Mouse (Mus musculus): ENCODE data around the gene Hddc3.
"Not testable (repeated sequence)": the region's sequence is repeated elsewhere in the genome, so short reads cannot be mapped to it uniquely, and the experiment has no call there.

The Hddc3 gene

DNA sequence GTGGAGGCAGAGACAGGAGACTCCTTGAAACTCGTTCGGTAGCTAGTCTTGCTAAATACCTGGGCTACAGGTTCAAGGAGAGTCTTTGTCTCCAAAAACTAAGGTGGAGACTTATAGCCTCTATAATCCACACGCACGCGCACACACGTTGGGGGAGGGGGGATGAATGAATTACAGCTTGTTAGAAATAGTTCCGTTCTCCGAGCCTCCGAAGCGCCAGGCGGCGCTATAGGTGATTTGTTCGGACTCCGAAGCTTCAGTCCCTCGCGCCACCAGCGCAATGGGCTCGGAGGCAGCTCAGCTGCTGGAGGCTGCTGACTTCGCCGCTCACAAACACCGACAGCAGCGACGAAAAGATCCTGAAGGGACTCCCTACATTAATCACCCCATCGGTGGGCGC, at the start of gene Hddc3:
TSS of gene Hddc3 (plus strand) at position 247 of the 400 bp plus-strand sequence.
- in situ Hi-C loops (cut with MboI; ENCODE audit: low sequenced_read_pairs) = no loop called here

DNA sequence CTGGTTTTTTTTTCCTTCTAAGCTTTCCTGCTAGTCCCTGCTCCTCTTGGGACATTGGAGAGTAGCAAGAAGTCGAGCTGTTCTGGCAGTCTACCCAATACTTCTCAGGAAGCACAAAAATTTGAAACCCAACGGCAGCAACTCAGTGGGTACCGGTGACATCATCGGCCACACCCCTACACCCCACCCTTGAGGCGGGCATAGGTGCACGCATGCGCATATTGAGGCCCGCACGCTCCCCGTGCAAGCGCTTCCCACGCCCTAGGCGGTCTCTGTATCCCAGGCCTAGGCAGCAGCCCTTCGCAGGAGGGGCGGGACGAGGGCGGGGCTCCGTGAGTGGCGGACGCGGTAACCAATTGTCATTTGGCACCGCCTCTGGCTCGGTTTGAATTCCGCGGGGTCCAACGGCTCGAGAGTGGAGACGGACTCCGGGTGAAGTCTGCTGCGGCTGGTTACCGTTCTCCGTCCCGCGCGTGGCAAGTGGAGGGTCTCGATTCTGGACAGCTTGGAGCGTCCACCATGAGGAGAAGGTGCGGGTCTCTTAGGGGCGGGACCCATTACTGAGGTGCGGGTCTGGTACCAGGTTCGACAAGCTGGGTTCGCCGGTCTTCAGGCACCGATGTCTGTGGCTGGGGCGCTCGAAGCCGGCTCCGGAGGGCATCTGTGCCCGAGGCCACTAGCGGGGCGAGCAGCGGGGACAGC, 48.7 kb upstream of the Hddc3 start, which contains the start of gene Prc1:
TSS of gene Prc1 (plus strand) at position 389 of the 702 bp plus-strand sequence.
- in situ Hi-C loops (cut with MboI; ENCODE audit: low sequenced_read_pairs) = no loop called here

DNA sequence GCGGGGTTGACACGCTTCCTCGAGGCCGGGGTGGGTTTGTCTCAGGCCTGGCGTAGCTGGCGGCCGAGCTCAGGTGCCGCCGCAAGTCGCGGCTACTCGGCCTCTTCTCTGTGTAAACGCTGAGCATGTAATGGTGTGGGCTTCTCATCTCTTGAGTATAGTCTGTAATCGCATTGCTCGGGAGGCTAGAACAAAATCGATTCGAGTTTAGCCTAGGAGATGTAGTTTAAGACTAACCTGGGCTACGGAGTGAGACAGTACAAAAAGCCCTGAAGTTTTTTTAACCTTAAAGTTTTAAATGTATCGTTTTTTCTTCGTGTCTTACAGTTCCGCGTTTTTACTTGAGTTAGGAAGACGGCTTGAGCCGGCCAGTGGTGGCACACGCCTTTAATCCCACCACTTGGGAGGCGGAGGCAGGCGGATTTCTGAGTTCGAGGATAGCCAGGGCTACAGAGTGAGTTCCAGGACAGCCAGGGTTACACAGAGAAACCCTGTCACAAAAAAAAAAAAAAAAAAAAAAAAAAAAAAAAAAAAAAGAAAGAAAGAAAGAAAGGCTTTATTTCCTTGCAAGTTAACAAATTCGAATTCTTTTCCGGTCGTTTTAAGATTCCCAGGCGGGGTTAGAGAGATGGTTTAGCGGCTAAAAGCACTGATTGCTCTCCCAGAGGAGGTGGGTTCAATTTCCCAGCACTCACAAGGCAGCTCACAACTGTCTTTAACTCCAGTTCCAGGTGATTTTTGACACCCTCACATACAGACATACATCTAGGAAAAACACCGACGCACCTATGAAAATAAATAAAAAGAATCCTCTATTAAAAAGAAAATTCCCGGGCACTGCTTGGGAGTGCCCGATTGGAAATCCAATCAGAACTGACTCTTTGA, 47.9 kb upstream of the Hddc3 start:
- in situ Hi-C loops (cut with MboI; ENCODE audit: low sequenced_read_pairs) = no loop called here

DNA sequence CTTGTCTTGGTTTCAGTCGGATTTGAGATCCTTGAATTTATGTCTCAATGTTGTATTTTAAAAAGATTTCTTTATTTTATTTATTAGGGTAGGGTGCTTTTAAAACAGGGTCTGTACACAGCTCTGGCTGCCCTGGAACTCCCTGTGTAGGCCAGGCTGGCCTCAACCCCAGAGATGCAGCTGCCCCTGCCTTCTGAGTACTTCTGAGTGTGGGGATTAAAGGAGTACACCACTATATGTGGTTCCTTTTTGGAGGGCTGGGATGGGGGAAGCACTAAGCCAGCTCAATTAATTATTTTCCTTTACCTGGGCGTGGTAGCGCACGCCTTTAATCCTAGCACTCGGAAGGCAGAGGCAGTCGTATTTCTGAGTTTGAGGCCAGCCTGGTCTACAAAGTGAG, 46.4 kb upstream of the Hddc3 start:
- in situ Hi-C loops (cut with MboI; ENCODE audit: low sequenced_read_pairs) = no loop called here

DNA sequence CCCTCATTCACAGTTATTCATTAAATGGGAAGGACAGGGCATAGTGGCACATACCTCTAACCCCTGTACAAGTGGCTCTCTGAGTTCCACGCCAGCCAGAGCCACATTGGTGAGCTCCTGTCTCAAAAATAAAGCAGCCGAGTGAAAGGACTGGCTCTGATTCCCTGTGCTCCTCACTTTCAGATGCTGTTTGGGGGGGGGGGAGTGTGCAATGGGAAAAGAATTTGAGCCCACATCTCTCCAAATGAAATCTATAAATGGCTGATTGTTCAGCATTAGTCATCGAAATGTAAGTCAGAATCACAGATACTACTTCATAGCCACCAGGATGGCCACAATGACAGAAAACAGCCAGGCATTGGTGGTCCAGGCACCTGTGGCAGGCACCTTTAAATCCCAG, 45.9 kb upstream of the Hddc3 start:
- in situ Hi-C loops (cut with MboI; ENCODE audit: low sequenced_read_pairs) = no loop called here

DNA sequence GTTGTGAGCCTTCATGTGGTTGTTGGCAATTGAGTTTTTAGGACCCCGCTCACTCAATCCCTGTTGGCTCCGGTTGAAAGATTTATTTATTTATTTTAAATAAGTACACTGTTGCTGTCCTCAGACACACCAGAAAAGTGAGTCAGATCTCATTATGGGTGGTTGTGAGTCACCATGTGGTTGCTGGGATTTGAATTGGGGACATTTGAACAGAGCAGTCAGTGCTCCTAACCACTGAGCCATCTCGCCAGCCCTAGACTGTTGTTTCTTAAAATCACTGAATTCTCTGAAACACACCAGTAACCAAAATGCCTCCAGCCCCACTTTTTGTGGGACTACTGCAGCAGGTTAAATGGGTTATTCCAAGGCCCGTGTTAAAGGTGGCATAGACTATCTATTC, 44.1 kb upstream of the Hddc3 start:
- in situ Hi-C loops (cut with MboI; ENCODE audit: low sequenced_read_pairs) = no loop called here

DNA sequence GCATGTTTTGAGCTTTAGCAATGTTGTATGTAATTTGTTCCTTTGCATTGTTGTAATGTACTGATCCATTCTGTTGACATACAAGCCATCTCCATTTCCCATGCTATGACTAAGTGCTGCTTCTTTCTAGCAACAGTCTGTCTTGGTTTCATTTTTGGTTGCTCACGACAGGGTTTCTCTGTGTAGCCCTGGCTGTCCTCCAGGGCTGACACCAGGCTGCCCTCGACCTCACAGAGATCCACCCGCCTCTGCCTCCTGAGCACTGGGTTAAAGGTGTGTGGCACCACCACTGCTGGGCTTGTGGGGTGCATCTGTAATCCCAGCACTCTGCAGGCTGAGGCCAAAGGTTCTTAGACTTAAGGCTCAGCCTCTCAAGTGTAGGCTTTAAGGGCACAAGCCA, 43.3 kb upstream of the Hddc3 start:
- in situ Hi-C loops (cut with MboI; ENCODE audit: low sequenced_read_pairs) = no loop called here

DNA sequence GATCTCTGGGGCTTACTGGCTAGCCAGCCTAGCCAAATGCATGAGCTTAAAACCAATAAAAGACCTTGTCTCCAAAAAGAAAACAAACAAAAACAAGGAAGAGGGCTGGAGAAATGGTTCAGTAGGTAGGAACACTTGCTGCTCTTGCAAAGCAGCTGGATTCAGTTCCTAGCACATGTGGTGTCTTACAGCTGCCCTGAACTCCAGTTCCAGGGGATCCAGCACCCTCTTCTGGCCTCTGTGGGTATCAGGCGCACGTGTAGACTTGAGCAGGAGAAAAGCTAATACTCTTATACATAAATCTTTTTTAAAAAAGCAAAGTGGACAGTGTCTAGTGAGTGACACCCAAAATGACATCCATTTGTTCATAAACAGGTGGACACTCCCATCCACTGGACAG, 41.4 kb upstream of the Hddc3 start:
- in situ Hi-C loops (cut with MboI; ENCODE audit: low sequenced_read_pairs) = no loop called here

DNA sequence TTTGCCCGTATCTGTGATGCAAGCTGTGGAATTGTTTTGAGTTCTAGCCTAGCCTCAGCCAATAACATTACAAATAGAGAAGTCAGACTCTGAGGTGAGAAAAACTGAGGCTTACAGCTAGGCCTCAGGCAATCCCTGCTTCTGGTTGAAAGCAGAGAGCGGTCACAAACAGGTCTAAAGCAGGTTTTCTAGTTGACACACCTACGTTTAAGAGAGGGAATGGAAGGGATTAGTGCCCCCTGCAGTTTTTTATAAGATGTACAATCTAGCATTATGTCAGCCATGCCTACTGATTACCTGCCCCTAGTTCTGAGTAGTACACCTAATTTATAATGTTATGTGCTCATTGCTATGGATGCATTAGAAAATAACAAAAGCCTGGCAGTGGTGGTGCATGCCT, 35.1 kb upstream of the Hddc3 start:
- in situ Hi-C loops (cut with MboI; ENCODE audit: low sequenced_read_pairs) = no loop called here

DNA sequence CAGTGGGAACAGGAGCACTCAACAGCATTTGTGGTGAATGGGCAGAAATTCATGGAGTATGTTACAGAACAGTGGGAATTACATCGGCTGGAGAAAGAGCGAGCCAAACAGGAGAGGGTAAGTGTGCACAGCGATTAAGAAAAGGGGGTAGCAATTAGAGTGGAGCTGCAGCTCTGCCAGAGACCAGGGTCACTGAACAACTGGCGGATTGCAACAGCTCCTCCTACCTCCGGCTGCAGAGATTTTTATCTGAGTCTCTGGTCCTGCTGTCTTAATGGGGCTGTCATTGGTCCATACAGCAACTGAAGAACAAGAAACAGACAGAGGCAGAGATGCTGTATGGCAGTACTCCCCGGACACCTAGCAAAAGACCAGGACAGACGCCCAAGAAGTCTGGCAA, 32.1 kb upstream of the Hddc3 start:
- in situ Hi-C loops (cut with MboI; ENCODE audit: low sequenced_read_pairs) = no loop called here

DNA sequence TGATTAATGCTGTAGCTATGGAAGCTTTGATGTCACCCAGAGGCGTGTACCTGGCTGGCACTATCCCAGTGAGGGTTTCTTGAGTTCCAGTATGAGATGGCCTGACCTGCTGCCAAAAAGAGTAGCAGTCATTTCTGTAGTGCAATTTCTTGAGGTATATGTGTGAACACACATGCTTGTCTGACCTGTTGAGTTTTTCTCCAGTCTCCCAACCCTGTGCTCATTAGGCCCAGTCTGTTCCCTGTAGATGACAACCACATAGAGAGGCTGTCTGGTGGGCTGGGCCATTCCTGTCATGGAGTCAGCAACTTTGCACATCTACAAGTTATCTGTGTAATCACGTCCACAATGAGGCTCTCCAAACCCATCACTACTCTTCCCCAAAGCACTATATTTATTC, 27.2 kb upstream of the Hddc3 start:
- in situ Hi-C loops (cut with MboI; ENCODE audit: low sequenced_read_pairs) = no loop called here

DNA sequence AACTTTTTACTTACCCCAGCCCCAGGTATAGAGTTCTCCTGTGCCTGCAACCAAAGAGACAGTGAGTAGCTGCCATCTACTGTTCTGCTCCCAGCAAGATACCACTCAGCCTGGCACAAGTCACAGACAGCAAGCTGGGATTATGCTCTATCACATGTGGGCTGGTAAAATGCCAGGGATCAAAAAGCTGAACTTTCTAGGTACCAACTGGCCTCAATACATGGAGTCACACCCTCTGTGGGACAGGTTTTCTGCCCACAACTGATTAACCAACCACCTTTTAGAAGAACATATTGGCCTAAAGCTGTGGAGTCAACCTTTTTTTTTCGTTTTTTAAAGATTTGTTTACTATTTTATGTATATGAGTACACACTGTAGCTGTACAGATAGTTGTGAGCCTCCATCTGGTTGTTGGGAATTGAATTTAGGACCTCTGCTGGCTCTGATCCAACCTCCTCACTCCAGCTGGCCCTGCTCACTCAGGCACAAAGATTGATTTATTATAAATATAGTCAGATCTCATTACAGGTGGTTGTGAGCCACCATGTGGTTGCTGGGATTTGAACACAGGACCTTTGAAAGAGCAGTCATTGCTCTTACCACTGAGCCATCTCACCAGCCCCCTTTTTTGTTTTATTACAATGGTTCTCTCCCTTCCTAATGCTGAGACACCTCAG, 25.3 kb upstream of the Hddc3 start:
- in situ Hi-C loops (cut with MboI; ENCODE audit: low sequenced_read_pairs) = no loop called here

DNA sequence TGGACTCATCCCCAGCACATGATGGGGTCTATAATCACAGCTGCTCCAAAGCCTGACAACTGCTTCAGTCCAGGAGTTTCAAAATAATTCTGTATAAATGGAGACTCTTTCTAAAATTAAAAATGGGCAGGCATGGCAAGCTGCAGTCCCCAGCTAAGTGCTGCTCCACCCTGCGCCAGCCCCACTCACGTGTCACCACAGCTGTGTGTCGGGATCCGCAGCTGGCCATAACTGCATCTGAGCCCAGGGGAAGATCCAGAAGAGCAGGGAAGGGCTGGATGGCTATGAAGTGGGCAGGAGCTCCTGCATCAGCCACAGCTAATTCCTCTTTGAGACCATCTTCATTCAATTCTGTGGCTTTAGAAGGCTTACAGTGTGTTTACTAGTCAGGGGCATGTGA, 24.2 kb upstream of the Hddc3 start:
- in situ Hi-C loops (cut with MboI; ENCODE audit: low sequenced_read_pairs) = no loop called here

DNA sequence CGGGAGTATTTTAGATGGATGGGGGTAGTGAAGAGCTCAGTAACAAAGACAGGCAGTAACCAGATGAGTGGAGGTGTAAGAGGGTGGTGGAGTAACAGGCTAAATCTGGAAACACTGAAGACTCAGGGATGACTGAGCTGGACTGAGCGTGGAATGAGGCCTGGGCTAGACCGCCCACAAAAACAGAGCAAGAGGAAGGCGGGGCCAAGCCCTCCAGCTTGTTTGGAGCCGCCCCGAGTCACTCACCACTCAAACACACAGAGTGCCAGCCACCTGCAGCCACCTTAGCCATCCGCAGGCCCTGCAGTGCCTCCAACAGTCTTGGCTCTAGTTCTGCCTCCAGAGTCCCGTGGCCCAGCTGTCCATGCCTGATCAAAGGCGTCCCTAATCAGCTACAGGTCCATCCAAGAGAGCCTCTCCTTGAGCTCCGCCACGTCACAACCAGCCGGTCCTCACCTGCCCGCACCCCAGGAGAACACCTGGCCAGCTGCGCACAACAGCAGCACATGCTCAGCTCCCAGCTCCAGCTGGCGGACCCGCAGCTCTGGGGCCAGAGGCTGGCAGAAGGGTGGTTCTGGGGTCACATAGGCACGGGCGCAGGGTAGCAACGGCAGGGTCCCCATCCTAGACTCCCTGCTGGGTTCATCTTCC, 22.9 kb upstream of the Hddc3 start:
- in situ Hi-C loops (cut with MboI; ENCODE audit: low sequenced_read_pairs) = no loop called here

DNA sequence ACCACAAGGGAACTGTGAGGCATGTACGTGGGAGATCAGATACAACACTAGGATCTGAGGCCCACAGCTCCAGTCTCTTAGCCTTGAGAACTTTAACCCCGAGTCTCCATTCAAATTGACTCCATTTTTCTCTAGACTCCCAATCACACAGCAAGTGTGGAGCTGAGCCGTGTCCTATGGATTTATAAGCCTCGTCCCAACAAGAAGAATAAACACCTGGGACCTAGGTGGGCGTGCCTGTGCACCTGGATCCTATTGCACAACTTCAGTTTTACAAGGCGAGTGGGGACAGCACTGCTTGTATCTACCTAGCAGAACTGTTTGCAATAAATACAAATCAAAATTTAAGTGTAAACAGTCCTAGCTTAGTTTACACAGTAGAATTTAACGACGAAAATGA, 19.6 kb upstream of the Hddc3 start:
- in situ Hi-C loops (cut with MboI; ENCODE audit: low sequenced_read_pairs) = no loop called here

DNA sequence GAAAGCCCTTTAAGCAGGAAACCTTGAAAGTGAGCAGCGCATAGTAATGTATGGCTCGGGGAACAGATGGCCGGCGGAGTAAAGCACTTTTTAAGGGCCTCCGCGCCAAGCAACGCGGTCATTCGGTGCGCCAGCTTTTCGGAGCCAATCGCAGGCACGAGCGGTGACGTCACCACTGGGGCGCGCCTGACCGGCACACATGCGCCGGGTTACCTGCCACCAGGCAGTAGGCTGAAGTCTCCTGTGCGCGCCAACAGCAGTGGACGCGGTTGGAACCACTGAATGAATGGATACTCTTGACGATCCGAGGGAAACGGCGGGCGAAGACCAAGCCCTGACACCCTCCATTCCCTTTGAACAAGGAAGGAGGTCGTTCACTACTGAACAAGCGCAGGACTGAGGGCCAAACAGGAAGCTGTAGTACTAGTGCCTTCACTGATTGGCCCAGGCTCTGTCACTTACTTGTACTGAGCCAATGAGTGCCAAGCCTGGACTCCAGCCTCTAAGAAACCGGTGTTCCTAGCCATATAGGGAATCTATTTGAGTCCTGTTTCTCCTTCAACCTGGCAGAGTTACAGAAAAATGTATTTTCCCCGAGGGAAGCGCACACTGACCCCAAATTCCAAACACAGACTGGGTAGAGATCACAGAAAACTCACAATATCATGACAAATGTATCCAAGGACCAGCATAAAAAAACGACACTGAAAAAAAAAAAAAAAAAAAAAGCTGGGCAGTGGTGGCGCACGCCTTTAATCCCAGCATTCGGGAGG, 18.7 kb upstream of the Hddc3 start, which contains the start of gene Rccd1:
TSS of gene Rccd1 (minus strand) at position 412 of the 773 bp plus-strand sequence.
- in situ Hi-C loops (cut with MboI; ENCODE audit: low sequenced_read_pairs) = no loop called here

DNA sequence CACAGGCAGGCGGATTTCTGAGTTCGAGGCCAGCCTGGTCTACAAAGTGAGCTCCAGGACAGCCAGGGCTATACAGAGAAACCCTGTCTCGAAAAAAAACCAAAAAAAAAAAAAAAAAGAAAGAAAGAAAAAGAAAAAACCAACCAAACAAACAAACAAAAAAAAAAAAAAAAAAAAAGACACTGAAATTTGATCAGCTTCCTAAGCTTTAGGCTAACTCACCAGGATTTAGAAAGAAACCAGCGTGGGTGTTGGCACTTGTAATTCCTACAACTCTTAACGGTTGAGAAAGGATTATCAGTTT, 18.1 kb upstream of the Hddc3 start:
- in situ Hi-C loops (cut with MboI; ENCODE audit: low sequenced_read_pairs) = not testable (repeated sequence)

DNA sequence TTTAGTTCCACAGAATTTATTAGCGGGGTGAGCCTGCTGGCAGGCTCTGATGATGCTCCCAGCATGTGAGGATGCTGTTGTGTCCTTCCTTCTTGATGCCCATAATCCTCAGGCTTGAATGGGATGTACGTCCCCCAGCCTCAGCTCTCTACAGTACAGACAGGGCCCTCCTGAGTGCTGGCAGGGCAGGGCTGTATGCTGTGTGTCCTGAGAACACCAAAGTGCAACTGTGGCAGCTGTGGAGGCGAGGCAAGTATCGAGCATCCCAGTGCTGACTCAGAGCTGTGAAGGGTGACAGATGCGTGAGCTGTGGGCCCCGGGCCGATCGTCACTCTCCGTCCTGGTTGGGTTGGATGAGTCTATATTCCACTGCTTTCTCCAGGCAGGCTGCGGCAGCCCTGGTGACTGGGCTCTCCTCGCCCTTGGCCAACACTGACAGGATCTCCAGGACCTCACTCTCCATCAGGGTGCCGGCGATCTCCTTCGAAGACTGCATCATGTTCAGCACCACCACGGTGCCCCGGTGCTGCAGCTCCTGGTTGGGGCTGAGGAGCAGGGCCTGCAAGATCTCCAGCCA, 17.5 kb upstream of the Hddc3 start:
- in situ Hi-C loops (cut with MboI; ENCODE audit: low sequenced_read_pairs) = no loop called here

DNA sequence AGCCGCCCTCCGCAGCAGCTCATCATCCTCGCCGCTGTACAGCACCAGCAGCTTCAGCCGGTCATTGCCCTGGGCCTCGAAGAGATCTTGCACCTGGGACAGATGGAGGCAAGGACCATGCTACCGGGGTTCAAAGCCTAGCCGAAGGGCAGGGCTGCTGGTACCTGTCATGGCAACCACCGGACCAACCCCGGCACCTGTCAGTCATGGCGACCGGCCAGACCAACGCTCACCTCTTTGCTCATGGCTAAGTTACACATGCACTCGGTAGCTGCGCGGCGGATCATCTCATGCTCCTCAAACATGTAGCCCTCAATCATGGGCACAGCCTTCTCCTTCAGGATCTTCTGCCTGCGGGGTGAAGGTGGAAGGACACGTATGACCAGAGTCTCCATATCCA, 16.8 kb upstream of the Hddc3 start:
- in situ Hi-C loops (cut with MboI; ENCODE audit: low sequenced_read_pairs) = no loop called here

DNA sequence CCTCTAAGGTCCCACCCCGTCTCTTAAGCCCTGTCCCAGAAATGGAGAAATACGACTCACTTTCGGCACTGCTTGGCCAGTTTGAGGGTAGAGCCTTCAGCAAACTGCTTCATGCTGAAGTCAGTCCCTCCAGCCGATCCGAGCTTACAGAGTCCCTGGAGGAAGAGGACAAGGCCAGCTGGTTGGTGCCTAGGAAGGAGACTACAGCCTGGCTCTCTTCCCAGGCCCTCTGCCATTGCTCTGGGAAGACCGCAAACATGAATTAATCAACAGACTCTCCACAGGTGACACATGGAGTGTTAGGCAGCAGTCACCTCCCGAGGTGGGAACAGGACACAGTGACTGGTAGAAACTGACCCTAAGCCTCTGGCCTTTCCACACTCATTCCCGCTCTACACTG, 12.6 kb upstream of the Hddc3 start:
- in situ Hi-C loops (cut with MboI; ENCODE audit: low sequenced_read_pairs) = no loop called here

Measured in CH12F3 (cell line).